Mouse (Mus musculus) stomach, embryonic 16.5 days (tissue): ENCODE data around the gene Tap2. TPM values are rescaled to one million over a fixed set of nuclear protein-coding genes. Genes with fewer than 3 reads are reported as not detected.
A peak's percentile ranks its signal among the peaks of the same experiment; 100 is the strongest.

Source experiments
- ATAC-seq: fragments of 200-750 bp; cut with Nextera tagmentation; 2 replicates; pipeline ENCODE4 v1.8.0; 2017; ENCODE audit warnings: moderate number of reproducible peaks, moderate TSS enrichment; ENCODE audit not compliant: insufficient read depth, low FRiP score
- H3K27ac ChIP-seq: fragments of 300-500 bp; sonication (generic); 2 replicates; pipeline ENCODE4 v1.5.1; 2014; ENCODE audit warnings: low read length
- H3K27me3 ChIP-seq: fragments of 300-500 bp; sonication (generic); 2 replicates; pipeline ENCODE4 v1.6.1; 2014; ENCODE audit warnings: low read length, control low read depth, mixed read lengths; ENCODE audit not compliant: control insufficient read depth, insufficient read depth
- H3K36me3 ChIP-seq: fragments of 300-500 bp; sonication (generic); 2 replicates; pipeline ENCODE4 v1.6.1; 2014; ENCODE audit warnings: low read length; ENCODE audit not compliant: control insufficient read depth, insufficient read depth
- H3K4me1 ChIP-seq: fragments of 300-500 bp; sonication (generic); 2 replicates; pipeline ENCODE4 v1.6.1; 2014; ENCODE audit warnings: low read length, control low read depth, mixed read lengths; ENCODE audit not compliant: control insufficient read depth, insufficient read depth
- H3K4me2 ChIP-seq: fragments of 300-500 bp; sonication (generic); 2 replicates; pipeline ENCODE4 v1.6.1; 2014; ENCODE audit warnings: low read depth, low read length, mixed read lengths
- H3K4me3 ChIP-seq: fragments of 300-500 bp; sonication (generic); replicated peaks from 2 replicates; pipeline ENCODE4 v1.5.1; 2014; ENCODE audit warnings: mild to moderate bottlenecking, low read length
- H3K9ac ChIP-seq: fragments of 300-500 bp; sonication (generic); 2 replicates; pipeline ENCODE4 v1.6.1; 2014; ENCODE audit warnings: low read length
- H3K9me3 ChIP-seq: fragments of 300-500 bp; sonication (generic); replicated peaks from 2 replicates; pipeline ENCODE4 v1.6.1; 2016; ENCODE audit warnings: low read length, control low read depth; ENCODE audit not compliant: control insufficient read depth
- WGBS: fragments of 180-500 bp; shearing (Covaris S2); extraction: QIAGEN DNeasy Blood & Tissue Kit; methylation state at CpG from one replicate; pipeline ENCODE4 v1.1.7; 2014; 5-methylcytosine and 5-hydroxymethylcytosine counted together
- polyA plus RNA-seq: library from polyadenylated mRNA; unstranded; fragments of >200 nt; fragmentation: Nextera tagmentation; extraction: Ambion mirVana; gene quantifications from 2 replicates; pipeline ENCODE4 v1.2.1, GENCODE M21; 2015

Gene Tap2
- polyA plus RNA-seq, 1 experiment from 2014 or later = 7.1 TPM

DNA sequence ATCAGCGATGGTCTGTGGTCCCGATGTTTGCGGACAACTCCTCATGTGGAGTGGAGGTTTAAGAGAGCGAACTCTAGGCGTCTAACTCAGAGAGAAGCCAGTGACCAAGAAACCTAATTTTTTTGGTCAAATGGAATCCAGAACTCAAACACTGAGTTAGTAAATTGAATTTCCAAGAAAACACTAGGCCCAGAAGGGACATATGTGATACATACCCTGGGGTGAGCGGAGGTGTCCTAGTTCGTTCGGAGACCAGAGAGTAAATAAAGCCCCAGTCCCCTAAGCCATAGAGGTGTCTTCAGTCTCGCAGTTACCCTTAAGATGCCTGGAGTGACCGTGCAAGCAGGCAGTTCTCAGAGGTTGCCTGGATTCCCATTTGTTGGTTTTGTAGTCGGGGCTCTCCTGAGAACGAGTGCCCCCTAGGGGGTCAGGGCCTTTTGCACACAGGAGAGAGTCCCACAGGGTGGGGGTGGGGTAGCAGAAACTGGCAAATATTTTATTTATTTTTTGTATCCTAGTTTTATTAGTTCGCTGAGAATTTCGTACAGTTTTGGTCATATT, 60.6 kb downstream of the Tap2 start:
- Histone ChIP-seq H3K27me3 (peaks cover 20% of the 10 kb centered on the region), H3K4me2 (peak overlapping the region; percentile 89), H3K4me3 (peak overlapping the region; percentile 49), H3K9me3 (no peaks in the 10 kb centered on the region), H3K27ac (no peak overlapping the region), H3K4me1 (0 out of 2 replicates have a peak, but pooled peaks cover 5% of the 10 kb centered on the region), H3K36me3 (no peaks in the 10 kb centered on the region), H3K9ac (peak overlapping the region; percentile 9; the same call in 1 of the 2 replicates)
- WGBS = 11% methylated on average over 14 of the region's 14 CpGs
- no peak for ATAC-seq

DNA sequence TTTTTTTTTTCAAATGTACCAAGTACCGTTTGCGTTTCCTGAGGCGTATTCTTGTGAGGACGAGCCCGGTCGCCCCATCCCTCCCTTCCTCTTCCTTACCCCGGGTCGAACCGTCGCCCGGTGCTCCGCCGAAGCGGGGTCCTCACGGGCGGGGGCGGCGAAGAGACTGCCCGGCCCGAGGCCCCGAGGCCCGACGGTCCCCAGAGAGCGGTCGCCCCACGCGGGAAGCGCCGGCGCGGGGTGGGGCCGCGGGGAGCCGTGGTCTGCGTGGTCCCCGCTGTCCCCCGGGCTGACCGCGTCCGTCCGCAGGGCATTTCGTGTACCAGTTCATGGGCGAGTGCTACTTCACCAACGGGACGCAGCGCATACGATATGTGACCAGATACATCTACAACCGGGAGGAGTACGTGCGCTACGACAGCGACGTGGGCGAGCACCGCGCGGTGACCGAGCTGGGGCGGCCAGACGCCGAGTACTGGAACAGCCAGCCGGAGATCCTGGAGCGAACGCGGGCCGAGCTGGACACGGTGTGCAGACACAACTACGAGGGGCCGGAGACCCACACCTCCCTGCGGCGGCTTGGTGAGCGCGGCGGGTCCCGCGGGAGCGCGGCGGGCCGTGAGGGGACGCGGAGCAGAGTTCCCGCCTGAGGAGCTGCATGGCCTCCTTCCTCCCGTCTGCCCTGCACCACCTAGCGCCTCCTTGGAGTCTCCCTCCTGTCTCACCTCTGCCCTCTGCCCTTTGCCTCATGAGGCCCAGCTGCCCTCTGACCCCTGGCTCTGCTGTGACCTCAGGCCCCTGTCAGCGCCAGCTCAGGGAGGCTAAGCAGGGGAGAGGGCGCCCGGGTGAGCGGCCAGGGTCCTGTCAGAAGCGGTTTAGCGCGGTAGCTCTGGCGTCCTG, 61.4 kb downstream of the Tap2 start:
- WGBS = 1% methylated on average over 93 of the region's 93 CpGs

More for the DNA sequence above, 61.4 kb downstream of the Tap2 start:
- Histone ChIP-seq H3K4me2 (peak overlapping the region; percentile 89), H3K9me3 (no peaks in the 10 kb centered on the region), H3K27ac (no peak overlapping the region), H3K27me3 (peaks cover 20% of the 10 kb centered on the region), H3K36me3 (no peaks in the 10 kb centered on the region), H3K9ac (peak overlapping the region; percentile 69), H3K4me1 (0 out of 2 replicates have a peak, but pooled peaks cover 5% of the 10 kb centered on the region), H3K4me3 (peak overlapping the region; percentile 49)
- no peak for ATAC-seq

Other genes starting within 250 kb of the Tap2 start
- 42.6 and 45.0 TPM in 2 replicates for gene Vps52, start 247.7 kb upstream of the Tap2 start, polyA plus RNA-seq
- 1,606 and 1,631 TPM in 2 replicates for gene Rps18, start 247.5 kb upstream of the Tap2 start, polyA plus RNA-seq
- 107 and 140 TPM in 2 replicates for gene H2-K1, start 203.2 kb upstream of the Tap2 start, polyA plus RNA-seq
- 8.1 and 10.7 TPM in 2 replicates for gene Ring1, start 178.8 kb upstream of the Tap2 start, polyA plus RNA-seq
- gene H2-Ke6, start 175.5 kb upstream of the Tap2 start, polyA plus RNA-seq = 38.9 and 41.3 TPM in 2 replicates
- 194 and 195 TPM in 2 replicates for gene Slc39a7, start 171.8 kb upstream of the Tap2 start, polyA plus RNA-seq
- gene Rxrb, start 171.7 kb upstream of the Tap2 start, polyA plus RNA-seq = 36.3 and 37.7 TPM in 2 replicates
- 0.57 and 0.61 TPM in 2 replicates for gene Col11a2, start 164.1 kb upstream of the Tap2 start, polyA plus RNA-seq
- gene H2-Oa, start 111.2 kb upstream of the Tap2 start, polyA plus RNA-seq = 0.61 and 0.64 TPM in 2 replicates
- gene H2-DMa, start 84.0 kb upstream of the Tap2 start, polyA plus RNA-seq = 10.8 and 11.6 TPM in 2 replicates
- 71.9 and 74.7 TPM in 2 replicates for gene Brd2, start 80.9 kb upstream of the Tap2 start, polyA plus RNA-seq
- 0.70 and 0.82 TPM in 2 replicates for gene H2-DMb2, start 60.2 kb upstream of the Tap2 start, polyA plus RNA-seq
- gene H2-DMb1, start 50.5 kb upstream of the Tap2 start, polyA plus RNA-seq = 2.0 and 2.9 TPM in 2 replicates
- gene Tap1, start 16.0 kb upstream of the Tap2 start, polyA plus RNA-seq = 8.7 and 9.1 TPM in 2 replicates
- 7.3 and 7.7 TPM in 2 replicates for gene Psmb9, start 15.8 kb upstream of the Tap2 start, polyA plus RNA-seq
- gene Psmb8, start 5.8 kb upstream of the Tap2 start, polyA plus RNA-seq = 14.7 and 15.4 TPM in 2 replicates
- gene H2-Ob, start 35.4 kb downstream of the Tap2 start, polyA plus RNA-seq = 0.37 and 0.39 TPM in 2 replicates
- 18.1 and 19.5 TPM in 2 replicates for gene H2-Ab1, start 54.2 kb downstream of the Tap2 start, polyA plus RNA-seq
- gene H2-Aa, start 84.3 kb downstream of the Tap2 start, polyA plus RNA-seq = 5.7 and 7.9 TPM in 2 replicates
- gene H2-Eb1, start 102.3 kb downstream of the Tap2 start, polyA plus RNA-seq = 4.0 and 5.9 TPM in 2 replicates
- not detected in 2 replicates for gene H2-Eb2, start 122.1 kb downstream of the Tap2 start, polyA plus RNA-seq
- 1.3 and 1.4 TPM in 2 replicates for gene Btnl2, start 151.3 kb downstream of the Tap2 start, polyA plus RNA-seq
- gene Btnl1, start 173.6 kb downstream of the Tap2 start, polyA plus RNA-seq = 3.5 TPM in 2 replicates
- 1.8 TPM in 2 replicates for gene BC051142, start 195.3 kb downstream of the Tap2 start, polyA plus RNA-seq